Mouse (Mus musculus) MEL (cell line): ENCODE data around the gene Zfp446. TPM values are rescaled to one million over a fixed set of nuclear protein-coding genes. Genes with fewer than 3 reads are reported as not detected.

Source experiments
- CHD2 ChIP-seq: IDR thresholded peaks from 2 replicates; pipeline ENCODE4 v1.6.1; 2011; ENCODE audit warnings: low read length, improper control_type of control experiment
- TAL1 ChIP-seq: IDR thresholded peaks from 2 replicates; pipeline ENCODE4 v1.6.1; 2012; ENCODE audit warnings: mild to moderate bottlenecking, inconsistent platforms, low read length, moderate library complexity, mixed read lengths
- USF2 ChIP-seq, 2 experiments: IDR thresholded peaks; 2 replicates each; pipeline ENCODE4 v1.6.1; 2011 to 2012; ENCODE audit warnings: improper control_type of control experiment in 2 of 2, low read length in 2 of 2, borderline replicate concordance in 1 of 2, inconsistent platforms in 1 of 2, low read depth in 1 of 2, mild to moderate bottlenecking in 1 of 2; ENCODE audit not compliant: insufficient read depth in 1 of 2
- ZC3H11A ChIP-seq: IDR thresholded peaks from 2 replicates; pipeline ENCODE4 v1.6.1; 2012; ENCODE audit warnings: low read depth, mild to moderate bottlenecking, inconsistent platforms, low read length, improper control_type of control experiment
- polyA plus RNA-seq, 2 experiments: library from polyadenylated mRNA; stranded (reverse) in 1 of 2; unstranded in 1 of 2; fragments of >175 nt in 1 of 2; fragments of >200 nt in 1 of 2; gene quantifications; 2 replicates each; pipeline versions ENCODE4 v1.2.1 to v1.2.4; 2012; ENCODE audit warnings: low replicate concordance in 2 of 2, low read depth in 1 of 2; ENCODE audit not compliant: insufficient read length in 2 of 2, insufficient read depth in 1 of 2, missing spikeins in 1 of 2
- total RNA-seq: library from RNA; depleted of rRNA; stranded (reverse); fragments of 300-350 nt; gene quantifications from 2 replicates; pipeline ENCODE4 v1.2.3, GENCODE M21; 2012; rRNA removed

The Zfp446 gene
- total and polyA plus RNA-seq, 3 experiments = 3.4 to 4.9 TPM; not detected in 1

- peak; percentile 85 for TF ChIP-seq CHD2
- TF ChIP-seq TAL1 = no peak
- TF ChIP-seq ZC3H11A = no peak
- no peak for TF ChIP-seq USF2 (IDR thresholded peaks at IDR 0.05; ENCODE audit: borderline replicate concordance in 1 of 2, insufficient read depth in 1 of 2, low read depth in 1 of 2, low read length in 2 of 2)
Measured at GRCm38 (mm10) chr7:13034148-13034977, 56.7 kb downstream of the Zfp446 start, which contains the start of gene Chmp2a (continued).

Other genes starting within 250 kb of the Zfp446 start
- gene Vmn2r56, start 242.8 kb upstream of the Zfp446 start, total RNA-seq = not detected in 2 replicates
- gene Vmn2r56, start 242.8 kb upstream of the Zfp446 start, polyA plus RNA-seq = not detected
- not detected in 2 replicates for gene Zscan18, start 174.2 kb upstream of the Zfp446 start, total RNA-seq
- under 1 TPM in 1 of 2 experiments, not detected in 1; 0.04 TPM for gene Zscan18, start 174.2 kb upstream of the Zfp446 start, polyA plus RNA-seq
- gene Zfp329, start 159.0 kb upstream of the Zfp446 start, total RNA-seq = 2.8 and 3.2 TPM in 2 replicates
- 1 to 10 TPM in 1 of 2 experiments, not detected in 1; 3.4 TPM for gene Zfp329, start 159.0 kb upstream of the Zfp446 start, polyA plus RNA-seq
- gene Zfp110, start 143.1 kb upstream of the Zfp446 start, total RNA-seq = 27.5 and 28.2 TPM in 2 replicates
- gene Zfp110, start 143.1 kb upstream of the Zfp446 start, polyA plus RNA-seq = 10 to 100 TPM; 17.0 to 86.6 TPM
- gene Zfp128, start 96.7 kb upstream of the Zfp446 start, total RNA-seq = 1.1 TPM in 2 replicates
- gene Zfp128, start 96.7 kb upstream of the Zfp446 start, polyA plus RNA-seq = 1 to 10 TPM in 1 of 2 experiments, not detected in 1; 1.5 TPM
- gene Zscan22, start 80.0 kb upstream of the Zfp446 start, total RNA-seq = 1.3 and 2.5 TPM in 2 replicates
- gene Zscan22, start 80.0 kb upstream of the Zfp446 start, polyA plus RNA-seq = 1 to 10 TPM in 1 of 2 experiments, not detected in 1; 7.1 TPM
- gene Rps5, start 55.6 kb upstream of the Zfp446 start, total RNA-seq = 3,873 and 4,196 TPM in 2 replicates
- 1,000 to 10,000 TPM in 1 of 2 experiments, 100 to 1,000 TPM in 1; 960 to 2,915 TPM for gene Rps5, start 55.6 kb upstream of the Zfp446 start, polyA plus RNA-seq
- 0.89 and 1.0 TPM in 2 replicates for gene Rnf225, start 50.4 kb upstream of the Zfp446 start, total RNA-seq
- gene Rnf225, start 50.4 kb upstream of the Zfp446 start, polyA plus RNA-seq = 1 to 10 TPM in 1 of 2 experiments, not detected in 1; 2.3 TPM
- gene Zfp324, start 12.0 kb upstream of the Zfp446 start, total RNA-seq = 5.9 and 9.9 TPM in 2 replicates
- gene Zfp324, start 12.0 kb upstream of the Zfp446 start, polyA plus RNA-seq = 1 to 10 TPM in 1 of 2 experiments, not detected in 1; 5.2 TPM
- gene Slc27a5, start 20.3 kb downstream of the Zfp446 start, total RNA-seq = not detected in 2 replicates
- gene Slc27a5, start 20.3 kb downstream of the Zfp446 start, polyA plus RNA-seq = under 1 TPM in 1 of 2 experiments, not detected in 1; 0.13 TPM
- 605 and 702 TPM in 2 replicates for gene Trim28, start 21.3 kb downstream of the Zfp446 start, total RNA-seq
- gene Trim28, start 21.3 kb downstream of the Zfp446 start, polyA plus RNA-seq = 1,000 to 10,000 TPM in 1 of 2 experiments, 100 to 1,000 TPM in 1; 104 to 1,160 TPM
- gene Zbtb45, start 32.2 kb downstream of the Zfp446 start, total RNA-seq = 15.8 and 16.8 TPM in 2 replicates
- 10 to 100 TPM in 1 of 2 experiments, not detected in 1; 36.3 TPM for gene Zbtb45, start 32.2 kb downstream of the Zfp446 start, polyA plus RNA-seq
- 94.9 and 100 TPM in 2 replicates for gene Chmp2a, start 57.0 kb downstream of the Zfp446 start, total RNA-seq
- 100 to 1,000 TPM in 1 of 2 experiments, not detected in 1; 180 TPM for gene Chmp2a, start 57.0 kb downstream of the Zfp446 start, polyA plus RNA-seq
- gene Ube2m, start 60.4 kb downstream of the Zfp446 start, total RNA-seq = 134 and 148 TPM in 2 replicates
- 100 to 1,000 TPM in 1 of 2 experiments, not detected in 1; 336 TPM for gene Ube2m, start 60.4 kb downstream of the Zfp446 start, polyA plus RNA-seq
- gene Mzf1, start 76.9 kb downstream of the Zfp446 start, total RNA-seq = 0.77 and 0.85 TPM in 2 replicates
- gene Mzf1, start 76.9 kb downstream of the Zfp446 start, polyA plus RNA-seq = 1 to 10 TPM in 1 of 2 experiments, not detected in 1; 2.4 TPM
- not detected in 2 replicates for gene Vmn1r85, start 117.3 kb downstream of the Zfp446 start, total RNA-seq
- gene Vmn1r85, start 117.3 kb downstream of the Zfp446 start, polyA plus RNA-seq = not detected
- not detected in 2 replicates for gene Vmn1r86, start 142.1 kb downstream of the Zfp446 start, total RNA-seq
- not detected for gene Vmn1r86, start 142.1 kb downstream of the Zfp446 start, polyA plus RNA-seq
- gene Vmn1r87, start 162.3 kb downstream of the Zfp446 start, total RNA-seq = not detected in 2 replicates
- gene Vmn1r87, start 162.3 kb downstream of the Zfp446 start, polyA plus RNA-seq = under 1 TPM in 1 of 2 experiments, not detected in 1; 0.01 TPM
- 0.04 TPM in 1 of 2 replicates, not detected in the other for gene Vmn1r88, start 181.7 kb downstream of the Zfp446 start, total RNA-seq
- gene Vmn1r88, start 181.7 kb downstream of the Zfp446 start, polyA plus RNA-seq = not detected
- not detected in 2 replicates for gene Vmn1r89, start 235.2 kb downstream of the Zfp446 start, total RNA-seq
- not detected for gene Vmn1r89, start 235.2 kb downstream of the Zfp446 start, polyA plus RNA-seq